Mouse (Mus musculus): Measurements from ENCODE around the gene Tenm4. TPM values are rescaled to one million over a fixed set of nuclear protein-coding genes. Genes with fewer than 3 reads are reported as not detected.

The Tenm4 gene
- total and polyA plus RNA-seq, 3 experiments: 0.03 to 0.26 (median 0.04) TPM

DNA sequence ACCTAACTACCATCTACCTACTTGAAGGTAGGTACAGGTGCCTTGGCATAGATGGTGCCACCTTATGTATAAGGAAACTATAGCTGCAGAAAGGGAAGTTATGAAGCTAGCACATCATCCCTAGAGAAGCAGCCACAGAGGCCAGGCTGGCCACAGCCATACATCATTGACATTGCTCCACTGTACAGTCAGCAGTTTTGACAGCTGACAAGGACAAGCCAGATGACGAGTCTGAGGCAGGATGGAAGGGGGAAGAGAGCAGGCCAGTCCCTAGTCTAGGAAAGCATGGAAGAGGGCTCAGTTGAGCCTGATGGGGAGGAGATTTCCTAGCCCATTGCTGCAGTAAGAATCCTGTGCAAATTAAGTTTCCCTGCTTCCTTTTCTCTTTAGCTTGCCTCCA is 548.9 kb downstream of the Tenm4 start:
- no peaks in the 10 kb centered on the region for H3K79me2 ChIP-seq (replicated peaks; ENCODE audit: control insufficient read depth, extremely low read depth, insufficient read depth, poor library complexity, severe bottlenecking)
- no peak overlapping the region for H3K27ac ChIP-seq (ENCODE audit: insufficient read depth, low read depth)
- no peak overlapping the region for H3K4me2 ChIP-seq (ENCODE audit: insufficient read depth, low read depth, poor library complexity, severe bottlenecking)
- dilution Hi-C loops (cut with MboI; ENCODE audit: extremely low pct_ligation_motif_present, extremely low pct_unique_long_range_greater_than_20kb, low sequenced_read_pairs): no loop called here
- H3K9me3 ChIP-seq (replicated peaks; ENCODE audit: low read length): no peaks in the 10 kb centered on the region
- no peaks in the 10 kb centered on the region for H3K4me1 ChIP-seq (ENCODE audit: control insufficient read depth in 1 of 2, insufficient read depth in 2 of 2)
- DNase-seq (ENCODE audit: extremely low read depth): no peak
- in situ Hi-C loops (cut with MboI; ENCODE audit: low pct_ligation_motif_present, low pct_unique_long_range_greater_than_20kb, low sequenced_read_pairs): no loop called here
- H3K36me3 ChIP-seq (replicated peaks in 1 of 2; ENCODE audit: control insufficient read depth in 1 of 2, insufficient read depth in 1 of 2, low read length in 1 of 2): no peaks in the 10 kb centered on the region
- no peak overlapping the region for H3K4me3 ChIP-seq (replicated peaks in 1 of 3; ENCODE audit: low read depth in 2 of 3, low read length in 2 of 3, poor library complexity in 1 of 3)
- no peak overlapping the region for H3K9ac ChIP-seq (ENCODE audit: insufficient read depth, low read depth)
- no peaks in the 10 kb centered on the region for H3K27me3 ChIP-seq (replicated peaks)
- no peak for TF ChIP-seq USF2 (conservative IDR thresholded peaks at IDR 0.05; ENCODE audit: low read depth, low read length)
- no peak for TF ChIP-seq TCF12 (IDR thresholded peaks at IDR 0.05; ENCODE audit: low read depth, low read length)
- no peak for TF ChIP-seq ZMIZ1 (IDR thresholded peaks at IDR 0.05; ENCODE audit: low read depth, low read length)
- no peak for TF ChIP-seq MAX (IDR thresholded peaks at IDR 0.05; ENCODE audit: low read length)

DNA sequence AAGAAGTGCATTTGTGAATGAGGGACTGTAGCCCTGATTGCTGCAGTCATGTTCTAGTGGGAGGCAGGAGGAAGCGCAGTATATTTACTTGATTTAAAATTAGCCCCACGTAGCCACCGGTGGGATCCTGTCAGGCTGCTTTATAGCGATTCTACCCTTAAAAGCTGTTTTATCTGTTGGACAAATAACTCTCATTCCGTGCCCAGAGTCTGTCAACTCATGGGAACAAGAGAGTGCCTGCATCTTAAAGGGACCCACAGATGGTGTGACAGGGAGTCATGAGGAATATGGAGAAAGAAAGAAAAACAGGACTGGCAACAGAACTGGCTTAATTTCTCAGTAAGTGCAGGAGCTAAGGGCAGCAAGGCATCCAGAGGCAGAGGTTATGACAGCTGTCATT is 549.4 kb downstream of the Tenm4 start:
- Histone ChIP-seq H3K9ac (ENCODE audit: insufficient read depth, low read depth) (no peak overlapping the region), H3K36me3 (replicated peaks in 1 of 2; ENCODE audit: control insufficient read depth in 1 of 2, insufficient read depth in 1 of 2, low read length in 1 of 2) (no peaks in the 10 kb centered on the region), H3K4me2 (ENCODE audit: insufficient read depth, low read depth, poor library complexity, severe bottlenecking) (no peak overlapping the region), H3K4me1 (ENCODE audit: control insufficient read depth in 1 of 2, insufficient read depth in 2 of 2) (no peaks in the 10 kb centered on the region), H3K79me2 (replicated peaks; ENCODE audit: control insufficient read depth, extremely low read depth, insufficient read depth, poor library complexity, severe bottlenecking) (no peaks in the 10 kb centered on the region), H3K27me3 (replicated peaks) (no peaks in the 10 kb centered on the region), H3K27ac (ENCODE audit: insufficient read depth, low read depth) (no peak overlapping the region), H3K4me3 (replicated peaks in 1 of 3; ENCODE audit: low read depth in 2 of 3, low read length in 2 of 3, poor library complexity in 1 of 3) (no peak overlapping the region), H3K9me3 (replicated peaks; ENCODE audit: low read length) (no peaks in the 10 kb centered on the region)
- dilution Hi-C loops (cut with MboI; ENCODE audit: extremely low pct_ligation_motif_present, extremely low pct_unique_long_range_greater_than_20kb, low sequenced_read_pairs): no loop called here
- in situ Hi-C loops (cut with MboI; ENCODE audit: low pct_ligation_motif_present, low pct_unique_long_range_greater_than_20kb, low sequenced_read_pairs): no loop called here
- no peak for DNase-seq (ENCODE audit: extremely low read depth)
- no peak for TF ChIP-seq EP300 (IDR thresholded peaks at IDR 0.05; ENCODE audit: low read length)
- TF ChIP-seq E2F4 (IDR thresholded peaks at IDR 0.05; ENCODE audit: insufficient replicate concordance, low read depth, low read length): no peak
- no peak for TF ChIP-seq CTCF (conservative IDR thresholded peaks at IDR 0.05 in 1 of 2, IDR thresholded peaks at IDR 0.05 in 1 of 2; ENCODE audit: low read depth in 2 of 2, low read length in 2 of 2)
- TF ChIP-seq GABPA (IDR thresholded peaks at IDR 0.05; ENCODE audit: insufficient replicate concordance, low read depth, low read length): no peak
- TF ChIP-seq KAT2A (IDR thresholded peaks at IDR 0.05; ENCODE audit: insufficient replicate concordance, low read length): no peak
- no peak for TF ChIP-seq CHD1 (IDR thresholded peaks at IDR 0.05; ENCODE audit: low read depth, low read length)
- no peak for TF ChIP-seq MEF2A (IDR thresholded peaks at IDR 0.05; ENCODE audit: borderline replicate concordance, low read depth, low read length)
- TF ChIP-seq MAX (IDR thresholded peaks at IDR 0.05; ENCODE audit: low read length): no peak
- no peak for TF ChIP-seq ZNF384 (IDR thresholded peaks at IDR 0.05; ENCODE audit: low read depth, low read length)
- no peak for TF ChIP-seq ZKSCAN1 (IDR thresholded peaks at IDR 0.05; ENCODE audit: borderline replicate concordance, low read depth, low read length)
- TF ChIP-seq USF2 (conservative IDR thresholded peaks at IDR 0.05; ENCODE audit: low read depth, low read length): no peak
- no peak for TF ChIP-seq ELF1 (IDR thresholded peaks at IDR 0.05; ENCODE audit: low read depth, low read length)
- no peak for TF ChIP-seq ZC3H11A (IDR thresholded peaks at IDR 0.05; ENCODE audit: low read depth, low read length)
- TF ChIP-seq CHD2 (IDR thresholded peaks at IDR 0.05; ENCODE audit: low read length): no peak
- TF ChIP-seq JUND (conservative IDR thresholded peaks at IDR 0.05; ENCODE audit: low read depth, low read length): no peak
- no peak for TF ChIP-seq PAX5 (IDR thresholded peaks at IDR 0.05; ENCODE audit: low read length)
- TF ChIP-seq NELFE (IDR thresholded peaks at IDR 0.05; ENCODE audit: low read depth, low read length): no peak
- TF ChIP-seq JUN (IDR thresholded peaks at IDR 0.05; ENCODE audit: insufficient read depth, low read depth, low read length): no peak
- no peak for TF ChIP-seq ZMIZ1 (IDR thresholded peaks at IDR 0.05; ENCODE audit: low read depth, low read length)
- TF ChIP-seq TCF12 (IDR thresholded peaks at IDR 0.05; ENCODE audit: low read depth, low read length): no peak

All from CH12.LX (cell line).